Mouse (Mus musculus) kidney, embryonic 15.5 days (tissue): ENCODE measurements at regions not wholly inside any gene's neighbourhood (a gene's known extent, or its start where the extent isn't known, plus 50 kb on each side); places are given as distances from the start of the nearest gene placed in this dataset.
A peak's percentile ranks its signal among the peaks of the same experiment; 100 is the strongest.
"Not testable (repeated sequence)": the region's sequence is repeated elsewhere in the genome, so short reads cannot be mapped to it uniquely, and the experiment has no call there.

ENCODE experiments used
- ATAC-seq: fragments of 200-750 bp; cut with Nextera tagmentation; replicated peaks from 2 replicates; pipeline ENCODE4 v1.8.0; 2017; ENCODE audit warnings: moderate TSS enrichment; ENCODE audit not compliant: low FRiP score
- H3K27ac ChIP-seq: fragments of 300-500 bp; sonication (generic); 2 replicates; pipeline ENCODE4 v1.5.1; 2015; ENCODE audit warnings: mild to moderate bottlenecking, inconsistent platforms
- H3K27me3 ChIP-seq: fragments of 300-500 bp; sonication (generic); 2 replicates; pipeline ENCODE4 v1.6.1; 2015; ENCODE audit warnings: inconsistent platforms
- H3K36me3 ChIP-seq: fragments of 300-500 bp; sonication (generic); 2 replicates; pipeline ENCODE4 v1.6.1; 2015; ENCODE audit warnings: inconsistent platforms
- H3K4me1 ChIP-seq: fragments of 300-500 bp; sonication (generic); 2 replicates; pipeline ENCODE4 v1.6.1; 2015; ENCODE audit warnings: inconsistent platforms
- H3K4me2 ChIP-seq: fragments of 300-500 bp; sonication (generic); 2 replicates; pipeline ENCODE4 v1.6.1; 2015; ENCODE audit warnings: moderate library complexity, mild to moderate bottlenecking, inconsistent platforms
- H3K4me3 ChIP-seq: fragments of 300-500 bp; sonication (generic); replicated peaks from 2 replicates; pipeline ENCODE4 v1.5.1; 2015; ENCODE audit warnings: mild to moderate bottlenecking, inconsistent platforms
- H3K9ac ChIP-seq: fragments of 300-500 bp; sonication (generic); 2 replicates; pipeline ENCODE4 v1.6.1; 2015; ENCODE audit warnings: mild to moderate bottlenecking, inconsistent platforms
- H3K9me3 ChIP-seq: fragments of 300-500 bp; sonication (generic); replicated peaks from 2 replicates; pipeline ENCODE4 v1.6.1; 2016; ENCODE audit warnings: inconsistent platforms
- WGBS: fragments of 180-500 bp; shearing (Covaris S2); methylation state at CpG from one replicate; pipeline ENCODE4 v1.1.7; 2015; ENCODE audit warnings: mixed read lengths; 5-methylcytosine and 5-hydroxymethylcytosine counted together

DNA sequence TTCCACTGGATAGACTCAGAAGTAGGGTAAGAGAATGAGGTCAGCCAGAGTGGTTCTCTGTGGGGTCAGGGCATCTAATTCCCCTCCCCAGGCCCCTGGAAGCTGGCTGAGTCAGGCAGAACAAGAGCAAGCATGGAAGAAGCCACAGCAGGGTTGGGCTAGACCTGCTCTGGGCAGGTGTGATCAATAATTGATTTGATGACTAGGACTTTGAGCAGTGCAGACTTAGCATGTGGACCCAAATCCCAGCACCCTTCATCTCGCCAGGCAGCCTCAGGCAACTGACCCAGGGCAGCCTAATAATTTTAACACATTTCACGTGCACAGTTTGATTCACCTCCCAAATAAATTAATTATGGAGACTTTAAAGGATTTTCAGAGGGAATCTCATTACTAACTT lies 67.2 kb downstream of the Qdpr start:
- no peak overlapping the region for H3K4me3 ChIP-seq
- H3K27ac ChIP-seq = no peak overlapping the region
- 78% methylated on average over 2 of the region's 2 CpGs for WGBS
- no peak overlapping the region for H3K4me2 ChIP-seq
- H3K36me3 ChIP-seq = no peaks in the 10 kb centered on the region
- no peaks in the 10 kb centered on the region for H3K27me3 ChIP-seq
- H3K9ac ChIP-seq = no peak overlapping the region
- no peaks in the 10 kb centered on the region for H3K4me1 ChIP-seq
- H3K9me3 ChIP-seq = no peaks in the 10 kb centered on the region
- ATAC-seq = no peak

DNA sequence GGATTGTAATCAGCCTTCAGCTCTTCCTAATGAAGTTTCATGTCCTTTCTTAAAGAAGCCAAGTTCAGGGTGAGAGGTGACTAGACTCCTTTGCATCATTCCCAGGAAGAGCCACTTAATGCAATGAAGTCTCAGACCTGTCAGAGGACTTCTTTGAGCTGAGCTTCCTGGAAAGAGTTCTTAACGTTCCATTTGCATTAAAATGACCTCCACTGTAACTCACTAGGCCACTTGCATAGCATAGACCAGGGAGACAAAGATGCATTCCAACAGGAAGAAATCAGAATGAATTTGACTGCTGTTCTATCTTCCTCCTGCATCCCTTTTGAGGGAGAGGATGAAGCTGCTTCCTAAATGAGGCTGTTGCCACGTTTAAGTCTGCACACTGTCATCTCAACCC lies 71.5 kb downstream of the Qdpr start:
- no peak overlapping the region for H3K27ac ChIP-seq
- no peak for ATAC-seq
- H3K4me3 ChIP-seq = no peak overlapping the region
- 8% methylated on average over 2 of the region's 2 CpGs for WGBS
- no peaks in the 10 kb centered on the region for H3K36me3 ChIP-seq
- H3K27me3 ChIP-seq = no peaks in the 10 kb centered on the region
- no peaks in the 10 kb centered on the region for H3K9me3 ChIP-seq
- H3K4me2 ChIP-seq = no peak overlapping the region
- no peak overlapping the region for H3K9ac ChIP-seq
- H3K4me1 ChIP-seq = no peaks in the 10 kb centered on the region

DNA sequence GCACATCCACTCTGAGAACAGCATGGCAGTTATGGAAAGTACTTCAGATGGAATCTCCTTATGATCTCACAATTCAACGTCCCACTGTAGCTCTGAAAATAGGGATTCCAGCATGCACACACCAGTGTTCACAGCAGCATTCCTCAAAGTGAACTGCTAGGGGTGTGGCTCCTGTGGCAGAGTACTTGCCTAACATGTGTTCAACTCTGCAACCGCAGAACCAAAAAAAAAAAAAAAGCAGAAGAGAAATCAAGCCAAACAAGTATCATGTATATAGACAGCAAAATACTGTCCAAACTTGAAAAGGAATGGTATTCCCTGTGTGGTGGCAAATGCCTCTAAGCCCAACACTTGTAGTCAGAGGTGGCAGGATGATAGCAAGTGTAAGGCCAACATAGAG lies 77.0 kb downstream of the Qdpr start:
- no peak for ATAC-seq
- Histone ChIP-seq H3K9ac (no peak overlapping the region), H3K4me3 (no peak overlapping the region), H3K27ac (no peak overlapping the region), H3K4me1 (no peaks in the 10 kb centered on the region), H3K27me3 (no peaks in the 10 kb centered on the region), H3K4me2 (no peak overlapping the region), H3K36me3 (no peaks in the 10 kb centered on the region), H3K9me3 (no peaks in the 10 kb centered on the region)
- 84% methylated on average over 2 of the region's 2 CpGs for WGBS

DNA sequence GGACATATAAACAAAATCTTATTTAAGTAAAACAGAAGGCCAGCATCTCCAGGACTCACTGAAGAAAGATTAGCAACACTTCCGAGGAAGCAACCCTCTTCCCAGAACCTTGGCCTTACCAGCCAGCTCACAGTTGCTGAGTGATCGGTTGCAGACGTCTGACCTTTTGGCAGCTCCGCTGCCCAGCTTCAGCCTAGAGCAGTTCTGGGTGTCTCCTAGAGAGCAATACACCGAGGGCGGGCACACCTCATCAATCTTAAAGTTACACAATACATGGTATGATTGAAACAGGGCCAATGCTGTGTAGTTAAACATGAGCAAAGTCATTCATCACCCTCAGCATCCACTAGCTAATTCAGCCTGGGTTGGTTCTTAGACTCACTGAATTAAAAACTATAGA lies 81.6 kb downstream of the Qdpr start:
- Histone ChIP-seq H3K4me1 (no peaks in the 10 kb centered on the region), H3K4me2 (no peak overlapping the region), H3K9ac (no peak overlapping the region), H3K9me3 (no peaks in the 10 kb centered on the region), H3K36me3 (no peaks in the 10 kb centered on the region), H3K27ac (no peak overlapping the region), H3K4me3 (no peak overlapping the region), H3K27me3 (no peaks in the 10 kb centered on the region)
- WGBS = 56% methylated on average over 6 of the region's 6 CpGs
- ATAC-seq = no peak

DNA sequence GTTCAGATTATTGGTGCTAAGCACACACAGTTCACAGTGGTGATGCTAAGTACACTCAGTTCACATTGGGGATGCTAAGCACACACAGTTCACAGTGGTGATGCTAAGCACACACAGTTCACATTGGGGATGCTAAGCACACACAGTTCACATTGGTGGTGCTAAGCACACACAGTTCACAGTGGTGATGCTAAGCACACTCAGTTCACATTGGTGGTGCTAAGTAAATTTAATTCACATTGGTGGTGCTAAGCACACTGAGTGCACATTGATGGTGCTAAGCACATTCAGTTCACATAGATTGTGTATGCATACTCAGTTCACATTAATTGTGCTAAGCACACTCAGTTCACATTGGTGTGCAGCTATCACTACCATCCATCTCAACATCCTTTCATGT lies 89.8 kb downstream of the Qdpr start:
- ATAC-seq = no peak
- no peaks in the 10 kb centered on the region for H3K36me3 ChIP-seq
- H3K27me3 ChIP-seq = no peaks in the 10 kb centered on the region
- H3K4me1 ChIP-seq = no peaks in the 10 kb centered on the region
- no peak overlapping the region for H3K4me2 ChIP-seq
- no peak overlapping the region for H3K4me3 ChIP-seq
- H3K9me3 ChIP-seq = no peaks in the 10 kb centered on the region
- no peak overlapping the region for H3K9ac ChIP-seq
- H3K27ac ChIP-seq = no peak overlapping the region

DNA sequence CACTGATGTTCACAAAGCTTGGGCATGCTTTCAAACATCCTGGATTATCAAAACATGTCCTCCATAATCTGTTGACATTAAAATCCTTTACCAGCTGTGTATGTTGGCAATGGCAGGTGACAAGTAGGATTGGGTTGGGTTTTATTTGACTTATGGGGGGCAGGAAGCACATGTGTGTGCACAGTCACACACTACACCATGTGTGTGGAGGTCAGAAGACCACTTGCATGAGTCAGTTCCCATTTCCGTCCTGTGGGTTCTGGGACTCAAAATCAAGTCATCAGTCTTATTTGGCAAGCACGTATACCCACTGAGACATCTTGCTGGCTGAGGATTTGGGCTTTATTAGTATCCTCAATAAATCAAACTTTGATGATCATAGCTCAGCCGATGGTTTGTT lies 109.6 kb downstream of the Qdpr start:
- WGBS = 70% methylated on average over 3 of the region's 3 CpGs
- no peaks in the 10 kb centered on the region for H3K27me3 ChIP-seq

DNA sequence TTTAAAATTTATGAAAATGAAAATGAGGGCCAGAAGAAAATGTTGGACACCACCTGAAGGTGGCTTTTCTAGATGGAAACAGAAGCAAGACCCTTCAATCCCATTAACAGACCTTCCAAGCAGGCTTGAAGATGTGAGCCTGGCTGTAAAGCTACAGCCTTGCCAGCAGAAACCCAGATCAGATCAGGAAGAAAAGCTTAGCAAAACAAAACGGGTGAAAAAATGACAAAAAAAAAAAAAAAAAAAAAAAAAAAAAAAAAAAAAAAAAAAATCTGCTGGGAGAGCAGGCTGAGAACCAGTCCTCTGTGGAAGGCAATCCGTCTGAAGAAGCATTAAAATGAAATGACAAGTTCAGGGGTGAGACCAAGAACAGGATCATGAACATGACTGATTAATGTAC lies 113.2 kb downstream of the Qdpr start:
- no peak for ATAC-seq
- no peaks in the 10 kb centered on the region for H3K36me3 ChIP-seq
- H3K4me2 ChIP-seq = no peak overlapping the region
- H3K4me3 ChIP-seq = no peak overlapping the region
- H3K9ac ChIP-seq = no peak overlapping the region
- 37% methylated on average over 2 of the region's 2 CpGs for WGBS
- H3K27ac ChIP-seq = no peak overlapping the region
- no peaks in the 10 kb centered on the region for H3K9me3 ChIP-seq
- H3K4me1 ChIP-seq = no peaks in the 10 kb centered on the region
- H3K27me3 ChIP-seq = no peaks in the 10 kb centered on the region

More for the DNA sequence above, 109.6 kb downstream of the Qdpr start:
- H3K36me3 ChIP-seq = no peaks in the 10 kb centered on the region
- H3K4me2 ChIP-seq = no peak overlapping the region
- no peak overlapping the region for H3K27ac ChIP-seq
- H3K9ac ChIP-seq = no peak overlapping the region
- no peak for ATAC-seq
- H3K4me3 ChIP-seq = no peak overlapping the region
- H3K4me1 ChIP-seq = no peaks in the 10 kb centered on the region
- H3K9me3 ChIP-seq = no peaks in the 10 kb centered on the region

DNA sequence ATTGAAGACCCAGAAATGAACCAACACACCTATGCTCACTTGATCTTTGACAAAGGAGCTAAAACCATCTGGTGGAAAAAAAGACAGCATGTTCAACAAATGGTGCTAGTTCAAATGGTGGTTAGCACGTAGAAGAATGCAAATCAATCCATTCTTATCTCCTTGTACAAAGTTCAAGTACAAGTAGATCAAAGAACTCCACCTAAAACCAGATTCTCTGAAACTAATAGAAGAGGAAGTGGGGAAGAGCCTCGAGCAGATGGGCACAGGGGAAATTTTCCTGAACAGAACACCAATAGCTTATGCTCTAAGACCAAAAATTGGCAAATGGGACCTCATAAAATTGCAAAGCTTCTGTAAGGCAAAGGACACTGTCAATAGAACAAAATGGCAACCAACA lies 125.6 kb downstream of the Qdpr start:
- not testable (repeated sequence) for H3K27ac ChIP-seq, H3K4me2 ChIP-seq, ATAC-seq, H3K27me3 ChIP-seq, H3K9me3 ChIP-seq, H3K9ac ChIP-seq, H3K4me3 ChIP-seq, H3K36me3 ChIP-seq, H3K4me1 ChIP-seq
- WGBS = 63% methylated on average over 2 of the region's 2 CpGs

DNA sequence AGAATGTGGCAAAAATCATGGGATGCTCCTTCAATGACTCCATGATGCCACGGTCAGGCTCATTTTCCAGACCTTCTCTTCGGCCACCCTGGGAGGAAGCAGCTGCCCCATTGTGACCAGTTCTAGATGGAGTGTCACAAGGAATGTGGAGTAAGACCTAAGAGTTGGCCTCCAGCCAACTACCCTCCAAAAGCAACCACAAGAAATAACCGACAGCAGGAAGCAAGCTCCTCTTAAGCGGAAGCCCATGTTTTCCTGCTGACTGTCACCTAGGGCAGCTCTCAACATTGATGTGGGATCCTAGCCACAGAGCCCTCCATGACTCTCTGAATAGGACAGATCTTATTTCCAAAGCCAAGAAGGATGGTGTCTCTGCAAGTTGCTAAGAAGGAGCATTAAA lies 126.5 kb downstream of the Qdpr start:
- Histone ChIP-seq H3K9ac (no peak overlapping the region), H3K36me3 (no peaks in the 10 kb centered on the region), H3K4me3 (no peak overlapping the region), H3K9me3 (no peaks in the 10 kb centered on the region), H3K27ac (no peak overlapping the region), H3K27me3 (no peaks in the 10 kb centered on the region), H3K4me1 (no peaks in the 10 kb centered on the region), H3K4me2 (no peak overlapping the region)
- WGBS = 60% methylated on average over 4 of the region's 4 CpGs
- ATAC-seq = no peak; the same call in 1 of the 2 replicates

DNA sequence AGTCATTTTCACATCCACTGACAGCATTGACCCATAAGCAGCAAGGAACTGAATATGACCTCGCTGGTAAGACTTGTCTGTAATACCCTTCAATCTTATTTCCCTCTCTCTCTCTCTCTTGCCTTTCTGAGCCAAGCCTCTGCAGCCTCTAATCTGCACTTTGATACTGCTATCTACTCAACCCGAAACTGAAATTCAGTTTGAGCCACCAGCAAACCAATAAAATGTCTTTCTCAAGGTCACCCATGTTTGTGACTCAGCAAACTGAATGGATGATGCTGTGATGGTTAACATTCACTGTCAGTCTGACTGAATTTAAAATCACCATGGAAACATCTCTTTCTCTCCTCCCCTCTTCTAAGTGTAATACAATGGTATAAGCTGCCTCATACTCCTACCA lies 132.0 kb downstream of the Qdpr start:
- H3K9ac ChIP-seq = no peak overlapping the region
- no peaks in the 10 kb centered on the region for H3K9me3 ChIP-seq
- WGBS = 77% methylated on average over 2 of the region's 2 CpGs

DNA sequence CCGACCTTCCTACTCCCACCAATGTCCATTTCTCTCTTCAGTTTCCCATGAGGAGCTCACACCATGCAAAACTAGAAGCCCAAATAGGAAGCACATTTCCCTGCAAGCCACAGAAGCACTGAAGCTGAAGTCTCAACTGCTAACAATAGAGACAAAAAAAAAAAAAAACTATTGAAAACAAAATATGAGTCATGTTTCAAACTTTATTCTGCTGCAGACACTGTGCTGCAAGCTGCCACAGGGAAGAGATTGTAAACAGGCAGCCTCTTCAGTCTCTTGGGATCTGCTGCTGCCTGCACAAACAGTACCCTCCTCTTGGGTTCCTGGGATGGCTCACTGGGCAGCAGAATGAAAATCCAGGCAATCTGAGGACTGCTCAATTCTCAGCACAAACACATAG lies 148.9 kb downstream of the Qdpr start:
- Histone ChIP-seq H3K9ac (no peak overlapping the region), H3K4me1 (no peaks in the 10 kb centered on the region), H3K4me3 (no peak overlapping the region), H3K9me3 (no peaks in the 10 kb centered on the region), H3K27ac (0 out of 2 replicates have a peak overlapping the region, but pooled peaks have one; percentile 37), H3K4me2 (no peak overlapping the region), H3K36me3 (no peaks in the 10 kb centered on the region), H3K27me3 (no peaks in the 10 kb centered on the region)
- WGBS = 62% methylated on average over 1 of the region's 1 CpGs
- ATAC-seq = no peak

More for the DNA sequence above, 132.0 kb downstream of the Qdpr start:
- ATAC-seq = no peak
- no peak overlapping the region for H3K4me2 ChIP-seq
- no peaks in the 10 kb centered on the region for H3K4me1 ChIP-seq
- no peaks in the 10 kb centered on the region for H3K27me3 ChIP-seq
- H3K27ac ChIP-seq = no peak overlapping the region
- H3K36me3 ChIP-seq = no peaks in the 10 kb centered on the region
- H3K4me3 ChIP-seq = no peak overlapping the region

DNA sequence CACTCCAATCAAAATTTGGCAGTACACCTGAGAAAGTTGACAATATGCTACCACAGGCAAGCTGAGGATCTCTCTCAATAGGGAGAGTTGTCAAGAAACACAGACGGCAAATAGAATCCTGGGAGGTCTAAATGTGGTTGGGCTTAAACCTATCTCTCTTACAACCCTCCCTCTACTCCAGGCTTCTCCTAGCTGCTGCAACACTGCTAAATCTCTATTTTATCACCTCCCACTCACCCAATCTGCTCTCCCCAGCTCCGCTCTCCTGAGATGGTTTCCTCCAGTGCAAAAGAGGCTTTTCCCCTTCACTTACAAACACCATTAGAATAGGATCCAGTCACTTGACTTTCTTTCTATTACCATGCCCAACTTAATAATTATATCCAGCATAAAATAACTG lies 151.2 kb downstream of the Qdpr start:
- Histone ChIP-seq H3K4me1 (no peaks in the 10 kb centered on the region), H3K36me3 (no peaks in the 10 kb centered on the region), H3K4me3 (no peak overlapping the region), H3K27me3 (no peaks in the 10 kb centered on the region), H3K9ac (no peak overlapping the region), H3K4me2 (no peak overlapping the region), H3K9me3 (no peaks in the 10 kb centered on the region), H3K27ac (no peak overlapping the region)
- 49% methylated on average over 2 of the region's 2 CpGs for WGBS
- ATAC-seq = no peak

DNA sequence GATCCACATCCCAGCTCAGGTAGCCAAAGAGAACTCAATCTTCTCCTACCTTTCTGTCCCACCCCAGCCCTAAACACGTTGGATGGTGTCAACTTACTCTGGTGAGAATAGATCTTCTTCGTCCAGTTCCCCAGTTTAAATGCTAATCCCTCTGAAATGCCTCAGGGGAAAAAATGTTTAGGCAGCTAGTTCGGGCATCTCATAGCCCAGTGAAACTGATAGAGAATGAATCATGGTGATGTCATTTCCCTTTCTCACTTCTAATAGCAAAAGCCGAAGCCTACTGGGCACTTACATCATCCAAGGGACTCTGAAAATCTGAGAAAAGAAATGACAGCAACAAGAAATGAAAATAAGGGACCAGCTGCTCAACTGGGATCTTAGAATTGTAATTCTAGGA lies 154.9 kb downstream of the Qdpr start:
- no peak overlapping the region for H3K27ac ChIP-seq
- H3K27me3 ChIP-seq = no peaks in the 10 kb centered on the region
- ATAC-seq = no peak
- 53% methylated on average over 4 of the region's 4 CpGs for WGBS
- H3K4me3 ChIP-seq = no peak overlapping the region
- H3K9me3 ChIP-seq = no peaks in the 10 kb centered on the region
- no peak overlapping the region for H3K9ac ChIP-seq
- no peaks in the 10 kb centered on the region for H3K4me1 ChIP-seq
- H3K36me3 ChIP-seq = no peaks in the 10 kb centered on the region
- H3K4me2 ChIP-seq = no peak overlapping the region
